Mouse (Mus musculus): Measurements from ENCODE around the gene Sh3bp5.

GRCm38 (mm10) chr14:31458006-31458405 lies 22.1 kb upstream of the Sh3bp5 start:
- TF ChIP-seq CTCF (IDR thresholded peaks at IDR 0.05; ENCODE audit: extremely low read depth, insufficient read length, insufficient replicate concordance, low read depth, low read length) (no peak), POLR2A (IDR thresholded peaks at IDR 0.05; ENCODE audit: low read depth, low read length) (no peak)

Data from small intestine, adult 2 months (tissue).